Comparison of ENCODE assay signal across 13 mouse cellular contexts in genomic region chr16:11852716-11853605, GRCm38 (mm10). TPM values are rescaled to one million over a fixed set of nuclear protein-coding genes. Genes with fewer than 3 reads are reported as not detected.
DNase-seq lines count a peak whose midpoint lies in the region; ATAC-seq and TF ChIP-seq lines count a peak whose summit lies in the region.
"Had no signal": no experiment of that assay in that cellular context is flagged by ENCODE, and none has a peak within 500 bp of the region (broad histone marks: within the 10 kb centered on the region; RNA-seq: fewer than 3 reads in every experiment).

No protein-coding gene starts in this region.

- H3K27me3 ChIP-seq in forebrain, embryonic 13.5 days, result no peaks in the 10 kb centered on the region
- H3K27me3 ChIP-seq in forebrain, embryonic 12.5 days, result no peaks in the 10 kb centered on the region
- H3K27me3 ChIP-seq in forebrain, postnatal 0 days (ENCODE audit: insufficient read depth, low read length), result no peaks in the 10 kb centered on the region
- H3K27me3 ChIP-seq in midbrain, embryonic 16.5 days (ENCODE audit: control insufficient read depth, insufficient read depth, low read depth, low read length), result no peaks in the 10 kb centered on the region
- H3K27me3 ChIP-seq: liver, embryonic 13.5 days had no signal

- no peak for TF ChIP-seq CTCF in left cerebral cortex, adult 2 months (IDR thresholded peaks at IDR 0.05)
- TF ChIP-seq CTCF in forebrain, postnatal 0 days (IDR thresholded peaks at IDR 0.05; ENCODE audit: low read depth), result no peak

- no peak overlapping the region for H3K27ac ChIP-seq in forebrain, embryonic 13.5 days
- no peak overlapping the region for H3K27ac ChIP-seq in forebrain, embryonic 12.5 days
- H3K27ac ChIP-seq in left cerebral cortex, adult 2 months, result 0 out of 2 replicates have a peak overlapping the region, but pooled peaks have one; percentile 3
- no peak overlapping the region for H3K27ac ChIP-seq in forebrain, postnatal 0 days (ENCODE audit: low read depth, low read length)
- H3K27ac ChIP-seq in midbrain, embryonic 16.5 days (ENCODE audit: low read length), result peak overlapping the region; percentile 50
- H3K27ac ChIP-seq: heart, embryonic 10.5 days; liver, embryonic 13.5 days had no signal

- ATAC-seq in forebrain, embryonic 13.5 days, result peak; percentile 36; the same call in 1 of the 2 replicates
- no peak for ATAC-seq in forebrain, embryonic 12.5 days (ENCODE audit: low FRiP score)
- peak; percentile 58 for ATAC-seq in forebrain, postnatal 0 days
- ATAC-seq in midbrain, embryonic 16.5 days, result peak; percentile 49; the same call in 1 of the 2 replicates

- no peak for DNase-seq in left cerebral cortex, adult 2 months (ENCODE audit: extremely low spot score in 1 of 2, low spot score in 2 of 2)
- no peak for DNase-seq in left cerebral cortex, adult 11 months (ENCODE audit: low spot score)
- DNase-seq in forebrain, postnatal 0 days, result peak; percentile 30
- no peak for DNase-seq in spleen, postnatal 36 days (ENCODE audit: low spot score in 2 of 2)
- no peak for DNase-seq in kidney, postnatal 36 days
- DNase-seq: adrenal gland, postnatal 14 days; kidney, adult 9 months; liver, embryonic 13.5 days had no signal

- no peak overlapping the region for H3K4me2 ChIP-seq in forebrain, embryonic 13.5 days
- no peak overlapping the region for H3K4me2 ChIP-seq in forebrain, embryonic 12.5 days
- no peak overlapping the region for H3K4me2 ChIP-seq in forebrain, postnatal 0 days (ENCODE audit: low read depth)
- no peak overlapping the region for H3K4me2 ChIP-seq in midbrain, embryonic 16.5 days (ENCODE audit: low read length)
- H3K4me2 ChIP-seq: liver, embryonic 13.5 days had no signal

- H3K36me3 ChIP-seq in forebrain, embryonic 13.5 days (ENCODE audit: poor library complexity, severe bottlenecking), result no peaks in the 10 kb centered on the region
- H3K36me3 ChIP-seq in forebrain, embryonic 12.5 days (replicated peaks), result no peaks in the 10 kb centered on the region
- no peaks in the 10 kb centered on the region for H3K36me3 ChIP-seq in forebrain, postnatal 0 days (ENCODE audit: insufficient read depth)
- H3K36me3 ChIP-seq in midbrain, embryonic 16.5 days (ENCODE audit: control insufficient read depth, insufficient read depth, low read length), result no peaks in the 10 kb centered on the region

- 72% methylated on average over 8 of the region's 8 CpGs for WGBS in forebrain, embryonic 13.5 days
- WGBS in forebrain, embryonic 12.5 days, result 81% methylated on average over 8 of the region's 8 CpGs
- 39% methylated on average over 8 of the region's 8 CpGs for WGBS in forebrain, postnatal 0 days
- whole genome bisulfite sequencing in midbrain, embryonic 16.5 days, result 60% methylated on average over 8 of the region's 8 CpGs

- intact Hi-C loops in left cerebral cortex, adult 2 months (cut with DNase I), result no loop called here

- peaks cover 7% of the 10 kb centered on the region; the same call in 1 of the 2 replicates for H3K4me1 ChIP-seq in forebrain, embryonic 13.5 days
- no peaks in the 10 kb centered on the region for H3K4me1 ChIP-seq in forebrain, embryonic 12.5 days
- 0 out of 2 replicates have a peak, but pooled peaks cover 5% of the 10 kb centered on the region for H3K4me1 ChIP-seq in forebrain, postnatal 0 days (ENCODE audit: insufficient read depth)
- no peaks in the 10 kb centered on the region for H3K4me1 ChIP-seq in midbrain, embryonic 16.5 days (ENCODE audit: control insufficient read depth, insufficient read depth, low read length)
- H3K4me1 ChIP-seq: liver, embryonic 13.5 days had no signal

- no peaks in the 10 kb centered on the region for H3K9me3 ChIP-seq in forebrain, embryonic 13.5 days (replicated peaks)
- peaks cover 3% of the 10 kb centered on the region; the same call in 1 of the 2 replicates for H3K9me3 ChIP-seq in forebrain, embryonic 12.5 days
- no peaks in the 10 kb centered on the region for H3K9me3 ChIP-seq in forebrain, postnatal 0 days (ENCODE audit: low read length)
- H3K9me3 ChIP-seq in midbrain, embryonic 16.5 days (replicated peaks; ENCODE audit: control insufficient read depth, low read length, poor library complexity, severe bottlenecking), result no peaks in the 10 kb centered on the region
- H3K9me3 ChIP-seq: heart, embryonic 10.5 days; liver, embryonic 13.5 days had no signal

- H3K4me3 ChIP-seq in forebrain, embryonic 13.5 days, result no peak overlapping the region
- H3K4me3 ChIP-seq in forebrain, embryonic 12.5 days (replicated peaks), result no peak overlapping the region
- no peak overlapping the region for H3K4me3 ChIP-seq in left cerebral cortex, adult 2 months
- H3K4me3 ChIP-seq in forebrain, postnatal 0 days (ENCODE audit: low read depth, low read length), result no peak overlapping the region
- H3K4me3 ChIP-seq in midbrain, embryonic 16.5 days (ENCODE audit: low read depth, low read length), result no peak overlapping the region
- H3K4me3 ChIP-seq: heart, embryonic 10.5 days; liver, embryonic 13.5 days; myocyte had no signal

- no peak overlapping the region for H3K9ac ChIP-seq in forebrain, embryonic 13.5 days
- H3K9ac ChIP-seq in forebrain, embryonic 12.5 days, result no peak overlapping the region
- H3K9ac ChIP-seq in forebrain, postnatal 0 days, result no peak overlapping the region
- H3K9ac ChIP-seq in midbrain, embryonic 16.5 days (ENCODE audit: low read depth, low read length), result no peak overlapping the region
- H3K9ac ChIP-seq: liver, embryonic 13.5 days had no signal

RNA-seq across cellular contexts. Expression of gene Cpped1, which starts 56.3 kb away (rescaled TPM):
- 11.9 and 13.7 TPM in 2 replicates for polyA plus RNA-seq in forebrain, embryonic 13.5 days (2015; fragmentation: Nextera tagmentation; extraction: Ambion mirVana)
- polyA plus RNA-seq in forebrain, embryonic 12.5 days (2016; fragmentation: Nextera tagmentation; extraction: Ambion mirVana), result 13.7 and 14.0 TPM in 2 replicates
- 10 to 100 TPM; 35.8 to 38.5 TPM for total RNA-seq in left cerebral cortex, adult 2 months (2021)
- total RNA-seq in forebrain, postnatal 0 days (2014; rRNA removed), result 15.6 and 16.5 TPM in 2 replicates
- 19.1 and 22.0 TPM in 2 replicates for polyA plus RNA-seq in forebrain, postnatal 0 days (2015; fragmentation: Nextera tagmentation; extraction: Ambion mirVana)
- polyA plus RNA-seq in midbrain, embryonic 16.5 days (2015; fragmentation: Nextera tagmentation; extraction: Ambion mirVana), result 13.1 and 15.6 TPM in 2 replicates

Comparison
In these comparisons a context has a peak if more than half of its experiments do, and no peak if none do; other contexts are left out.
1. H3K27ac ChIP-seq: peak in left cerebral cortex, adult 2 months (single experiment) and midbrain, embryonic 16.5 days (single experiment); none in forebrain, embryonic 13.5 days (single experiment), forebrain, embryonic 12.5 days (single experiment) and forebrain, postnatal 0 days (single experiment).